Mouse (Mus musculus): Measurements from ENCODE around the gene Gm765. TPM values are rescaled to one million over a fixed set of nuclear protein-coding genes. Genes with fewer than 3 reads are reported as not detected.

Gene Gm765
- total RNA-seq, 2 experiments from 2014 or later, result 0.12 TPM; not detected in 1

GRCm38 (mm10) chr6:98223923-98224322 lies 118.6 kb downstream of the Gm765 start:
- no peak for DNase-seq
- intact Hi-C loops (cut with DNase I), result no loop called here

DNA sequence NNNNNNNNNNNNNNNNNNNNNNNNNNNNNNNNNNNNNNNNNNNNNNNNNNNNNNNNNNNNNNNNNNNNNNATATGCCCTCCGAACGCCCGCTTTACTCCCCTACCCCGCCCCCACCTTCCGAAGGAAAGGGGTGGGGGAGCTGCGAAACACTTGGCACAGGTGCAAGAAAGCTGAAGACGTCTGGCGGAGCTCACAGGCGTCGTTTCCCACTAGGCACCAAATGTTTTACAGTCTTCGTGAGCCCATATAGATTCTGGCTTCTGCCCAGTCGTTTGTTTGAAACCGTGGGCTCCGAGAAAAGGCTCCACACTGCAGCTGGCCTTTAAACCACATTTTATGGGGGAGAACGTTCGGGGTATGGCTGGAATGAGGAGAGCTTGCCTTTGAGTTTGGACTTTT lies 120.6 kb downstream of the Gm765 start:
- intact Hi-C loops (cut with DNase I), result no loop called here
- DNase-seq, result peak; percentile 7

- DNase-seq, result no peak
- intact Hi-C loops (cut with DNase I), result no loop called here
These were observed 130.3 kb downstream of the Gm765 start for GRCm38 (mm10) chr6:98212225-98212624.

- intact Hi-C loops (cut with DNase I), result no loop called here
- DNase-seq, result no peak
These were observed 132.3 kb downstream of the Gm765 start for GRCm38 (mm10) chr6:98210237-98210636.

- no peak for DNase-seq
- intact Hi-C loops (cut with DNase I), result no loop called here
These were observed 134.5 kb downstream of the Gm765 start for GRCm38 (mm10) chr6:98208051-98208450.

GRCm38 (mm10) chr6:98198706-98199105 lies 143.8 kb downstream of the Gm765 start:
- intact Hi-C loops (cut with DNase I), result no loop called here
- no peak for DNase-seq

- intact Hi-C loops (cut with DNase I), result no loop called here
- no peak for DNase-seq
These were observed 151.7 kb downstream of the Gm765 start for GRCm38 (mm10) chr6:98190745-98191442.

Data from left cerebral cortex, postnatal 4 days (tissue).